Mouse (Mus musculus) bone marrow macrophage, adult 2 months (primary cell): ENCODE measurements around the gene Usp29.

ENCODE experiments used
- CTCF ChIP-seq: IDR thresholded peaks from 2 replicates; pipeline ENCODE4 v1.5.1; 2012; ENCODE audit warnings: low read depth, mild to moderate bottlenecking, low read length, moderate library complexity
- POLR2A ChIP-seq: IDR thresholded peaks from 2 replicates; pipeline ENCODE4 v1.6.1; 2012; ENCODE audit warnings: mild to moderate bottlenecking, low read depth, low read length, borderline replicate concordance

DNA sequence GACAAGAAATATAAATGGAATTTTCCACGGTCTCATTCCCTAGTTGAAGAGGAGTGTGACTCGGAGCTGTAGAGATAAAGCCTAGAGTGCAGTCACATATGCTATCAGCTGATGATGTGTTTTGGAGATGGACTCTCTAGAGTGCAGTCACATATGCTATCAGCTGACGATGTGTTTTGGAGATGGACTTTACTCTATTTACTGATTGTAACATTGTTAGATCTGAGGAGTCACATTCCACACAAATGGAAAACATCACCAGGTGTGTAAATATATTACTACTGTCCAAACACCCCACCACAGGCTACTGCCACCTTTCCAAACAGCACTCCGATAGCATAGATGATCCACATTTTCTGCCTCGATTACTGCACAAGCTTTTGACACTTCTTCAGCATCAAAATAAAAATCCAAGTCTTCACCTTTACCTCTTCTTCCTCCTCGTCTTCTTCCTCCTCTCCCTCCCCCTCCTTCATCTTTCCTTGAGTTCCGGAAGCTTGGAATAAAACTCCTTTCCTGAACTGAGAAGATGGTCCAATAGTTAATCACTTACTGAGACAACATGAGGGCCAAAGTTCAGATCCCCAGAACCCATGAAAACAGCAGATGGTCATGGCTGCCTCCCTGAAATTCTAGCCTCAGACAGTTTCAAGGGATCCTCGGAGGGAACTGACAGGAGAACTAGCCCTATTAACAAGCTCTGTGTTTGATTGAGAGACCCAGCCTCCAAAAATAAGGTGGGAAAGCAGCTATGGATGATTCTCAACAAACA lies 153.2 kb downstream of the Usp29 start:
- TF ChIP-seq CTCF (no peak), POLR2A (no peak)
